Mouse (Mus musculus) left cerebral cortex, postnatal 10 days (tissue): ENCODE data around the gene Mef2d. TPM values are rescaled to one million over a fixed set of nuclear protein-coding genes. Genes with fewer than 3 reads are reported as not detected.

ENCODE experiments used
- DNase-seq, 2 experiments: peaks; one replicate each; pipeline ENCODE4 v3.0.0; 2021 to 2022; ENCODE audit warnings: low spot score in 2 of 2, mixed read lengths in 1 of 2; ENCODE audit errors: extremely low spot score in 1 of 2
- intact Hi-C: fragments of 180-260 bp; cut with DNase I; formaldehyde crosslinking; loops from one replicate; pipeline ENCODE4 v1.15.1; 2025
- total RNA-seq, 2 experiments: library from RNA; stranded (reverse); gene quantifications; 2 replicates each; pipeline ENCODE4 v1.2.3; 2021

Gene Mef2d
- total RNA-seq, 2 experiments from 2014 or later, result 149 to 160 TPM

DNA sequence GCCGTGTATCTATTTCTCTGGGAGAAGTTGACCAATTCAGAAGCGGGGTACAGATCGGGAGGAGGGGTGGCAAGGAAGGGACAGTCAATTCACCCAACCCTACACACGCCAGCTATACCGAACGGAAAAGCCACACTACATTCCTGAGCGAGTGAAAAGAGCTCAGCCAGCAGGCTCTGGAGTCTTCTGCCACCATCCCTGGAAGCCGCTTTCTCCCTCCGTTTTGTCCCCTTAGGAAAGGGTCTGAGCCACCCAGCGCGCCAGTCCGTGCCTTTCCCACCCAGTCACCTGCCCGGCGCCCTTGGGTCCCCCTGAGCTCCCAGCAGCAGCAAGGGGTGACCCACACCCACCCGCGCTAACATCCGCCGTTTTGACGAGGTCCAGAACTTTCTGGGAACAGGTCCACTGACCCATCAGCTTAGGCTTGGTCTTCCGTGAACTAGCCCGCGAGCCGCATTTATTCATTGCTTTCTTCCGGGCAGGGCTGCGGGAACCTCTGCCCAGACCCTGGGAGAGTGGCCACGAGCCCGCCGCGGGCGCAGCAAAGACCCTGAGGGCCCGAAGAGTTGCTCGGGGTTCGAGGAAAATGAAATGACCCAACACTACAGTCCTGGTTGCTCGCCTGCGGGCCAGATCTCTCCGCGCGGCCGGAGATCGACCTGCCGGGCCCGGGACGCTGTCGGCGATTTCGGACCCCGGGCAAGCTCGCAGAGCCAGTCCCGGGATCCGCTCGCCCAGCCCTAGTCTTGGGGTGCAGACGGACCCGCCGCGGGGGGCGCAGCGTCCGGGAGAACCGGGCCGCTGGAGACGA lies 58.2 kb downstream of the Mef2d start:
- intact Hi-C loops, result loop anchor here (2.0 kb wide), 1 partner anchor 14 kb away; no protein-coding TSS in a partner anchor
- no peak for DNase-seq

DNA sequence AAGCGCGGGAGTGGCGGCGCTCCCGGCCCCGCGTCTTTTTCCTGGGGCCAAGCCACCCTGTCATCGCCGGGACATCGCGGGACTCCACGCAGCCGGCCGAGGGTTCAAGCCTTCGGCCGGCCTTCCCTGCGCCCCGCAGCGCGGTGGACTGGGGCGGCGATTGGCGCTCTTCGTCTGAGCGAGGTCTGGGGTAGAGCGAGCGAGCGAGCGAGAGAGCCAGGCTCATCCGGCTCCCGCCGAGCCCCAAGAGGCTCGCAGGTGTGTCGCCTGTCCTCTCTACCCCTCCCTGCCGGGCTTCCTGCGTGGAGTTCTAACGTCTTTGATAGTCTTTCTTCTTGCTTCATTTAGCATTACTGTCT lies 58.8 kb downstream of the Mef2d start:
- DNase-seq, result no peak
- intact Hi-C loops, result loop anchor here (2.0 kb wide), 1 partner anchor 14 kb away; no protein-coding TSS in a partner anchor

DNA sequence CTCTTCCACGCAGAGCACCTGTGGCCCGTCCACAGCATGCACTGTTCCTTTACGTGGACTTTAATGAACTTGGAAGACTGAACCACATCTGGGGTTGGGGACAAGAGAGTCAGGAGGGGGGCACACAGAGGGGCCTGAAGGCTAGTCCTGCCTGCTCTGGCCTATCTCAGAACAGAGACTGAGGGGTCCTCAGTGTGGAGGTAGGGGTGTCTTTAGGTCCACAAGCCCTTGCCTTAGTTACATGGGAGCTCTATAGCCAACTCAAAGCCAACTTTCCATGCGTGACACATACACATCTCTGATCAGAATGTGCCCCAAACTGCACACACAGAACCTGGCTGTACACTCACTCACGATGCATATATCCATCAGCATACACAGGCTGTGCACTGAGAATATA lies 59.5 kb downstream of the Mef2d start:
- intact Hi-C loops, result loop anchor here (2.0 kb wide), 1 partner anchor 13 kb away; no protein-coding TSS in a partner anchor
- DNase-seq, result no peak

DNA sequence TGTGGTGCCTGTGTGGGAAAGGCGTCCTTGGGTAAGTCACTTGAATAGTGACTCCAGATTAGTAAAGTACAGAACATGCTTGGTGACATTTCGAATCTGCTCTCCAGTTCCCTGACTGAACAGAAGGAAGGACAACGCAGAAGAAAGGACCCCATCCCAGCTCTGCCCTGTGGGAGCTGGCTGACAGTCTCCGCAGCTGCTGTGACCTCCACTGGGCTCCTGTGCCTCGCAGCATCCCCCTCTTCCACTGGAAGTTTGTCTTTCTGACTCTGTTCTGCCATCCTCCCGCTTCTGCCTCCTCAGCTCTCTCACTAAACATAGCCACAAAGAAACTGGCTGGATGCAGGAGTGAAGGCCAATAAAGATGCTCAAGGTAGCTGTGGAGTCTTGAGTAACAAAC lies 60.8 kb downstream of the Mef2d start:
- intact Hi-C loops, result no loop called here
- DNase-seq, result no peak

DNA sequence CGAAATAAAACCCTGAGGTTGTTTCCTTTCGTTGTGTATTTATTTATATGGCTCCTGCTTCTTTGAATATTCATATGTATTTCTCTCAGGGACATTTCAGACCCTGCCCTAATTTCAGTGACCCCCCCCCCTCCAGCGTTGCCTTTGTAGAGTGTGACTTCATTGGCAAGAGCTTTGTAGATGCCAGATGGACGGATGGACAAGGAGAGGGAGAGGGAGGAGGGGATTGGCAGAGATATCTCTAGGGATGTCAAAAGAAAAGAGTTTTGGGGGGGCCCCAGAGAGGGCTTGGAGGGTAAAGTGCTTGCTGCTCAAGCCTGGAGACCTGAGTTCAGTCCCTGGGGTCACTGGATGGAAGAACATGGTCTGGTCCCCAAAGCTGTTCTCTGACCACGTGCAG lies 61.3 kb downstream of the Mef2d start:
- intact Hi-C loops, result no loop called here
- no peak for DNase-seq

DNA sequence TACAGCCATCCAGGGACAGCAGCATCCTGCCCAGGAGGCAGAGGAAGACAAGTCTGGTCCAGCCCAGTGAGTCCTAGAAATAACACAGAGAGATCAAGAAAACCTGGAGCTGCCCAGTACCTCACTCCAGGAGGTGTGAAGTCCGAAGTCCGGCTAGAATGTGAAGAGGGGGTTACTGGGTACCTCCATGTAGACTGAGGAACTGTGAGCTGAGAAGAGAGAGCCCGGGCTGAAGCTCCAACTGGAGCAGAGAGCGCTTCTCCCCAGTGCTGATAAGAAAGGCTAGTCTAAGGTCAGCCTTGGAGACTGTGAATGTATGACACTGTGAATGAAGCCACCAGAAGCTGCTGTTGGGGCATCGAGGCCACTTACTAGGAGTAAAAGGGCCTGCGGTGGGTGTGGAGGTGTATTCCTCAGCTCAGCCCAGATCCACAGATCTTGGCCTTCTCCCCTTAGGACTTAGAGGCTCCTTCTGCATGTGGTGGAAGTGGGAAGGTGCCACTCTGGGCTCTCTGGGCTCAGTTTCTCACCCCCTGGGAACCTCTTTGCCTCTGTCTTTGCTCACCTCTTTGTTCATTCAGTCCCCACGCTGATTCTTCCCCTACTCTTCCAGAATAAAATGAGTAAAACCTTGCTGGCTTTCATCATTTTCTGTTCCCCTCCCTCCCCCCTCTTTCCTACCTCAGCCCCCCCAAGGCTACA lies 62.0 kb downstream of the Mef2d start:
- intact Hi-C loops, result no loop called here
- DNase-seq, result no peak

DNA sequence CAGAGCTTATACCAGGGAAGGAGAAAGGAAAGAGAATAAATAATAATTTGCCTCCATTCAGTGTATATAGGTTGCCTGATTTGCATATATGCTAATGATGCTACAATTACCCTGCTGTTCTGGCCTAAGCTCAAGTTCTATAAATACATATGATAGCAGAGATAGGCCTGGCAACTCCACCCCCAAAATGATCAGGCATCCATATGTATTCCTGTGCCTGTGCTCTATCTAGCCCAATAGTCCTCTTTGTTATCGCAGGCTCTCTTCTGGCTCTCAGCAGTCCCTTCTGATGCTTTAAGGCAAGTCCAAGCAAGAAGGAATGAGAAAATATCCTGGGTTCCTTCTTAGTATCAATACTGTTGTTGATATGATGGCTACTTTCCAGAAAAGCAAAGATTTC lies 62.6 kb downstream of the Mef2d start:
- intact Hi-C loops, result no loop called here
- DNase-seq, result no peak

DNA sequence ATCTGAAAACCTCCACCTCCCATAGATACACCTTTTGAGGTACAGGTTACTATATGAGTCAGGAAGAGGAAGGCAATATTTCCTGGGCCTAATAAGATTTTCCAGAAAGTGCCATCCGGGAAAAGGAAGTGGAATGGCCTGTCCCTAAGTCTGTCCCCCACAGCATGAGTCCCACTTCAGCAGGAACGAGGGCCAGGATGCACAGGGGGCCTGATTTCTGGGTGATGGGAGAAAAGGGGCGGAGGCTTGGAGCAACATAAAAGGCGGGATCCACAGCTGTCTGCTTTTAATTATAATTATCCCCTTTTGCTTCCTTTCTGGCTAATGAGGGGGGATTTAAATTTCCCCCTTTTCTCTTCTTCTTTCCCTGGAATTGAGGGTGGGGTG lies 63.0 kb downstream of the Mef2d start:
- intact Hi-C loops, result no loop called here
- no peak for DNase-seq

DNA sequence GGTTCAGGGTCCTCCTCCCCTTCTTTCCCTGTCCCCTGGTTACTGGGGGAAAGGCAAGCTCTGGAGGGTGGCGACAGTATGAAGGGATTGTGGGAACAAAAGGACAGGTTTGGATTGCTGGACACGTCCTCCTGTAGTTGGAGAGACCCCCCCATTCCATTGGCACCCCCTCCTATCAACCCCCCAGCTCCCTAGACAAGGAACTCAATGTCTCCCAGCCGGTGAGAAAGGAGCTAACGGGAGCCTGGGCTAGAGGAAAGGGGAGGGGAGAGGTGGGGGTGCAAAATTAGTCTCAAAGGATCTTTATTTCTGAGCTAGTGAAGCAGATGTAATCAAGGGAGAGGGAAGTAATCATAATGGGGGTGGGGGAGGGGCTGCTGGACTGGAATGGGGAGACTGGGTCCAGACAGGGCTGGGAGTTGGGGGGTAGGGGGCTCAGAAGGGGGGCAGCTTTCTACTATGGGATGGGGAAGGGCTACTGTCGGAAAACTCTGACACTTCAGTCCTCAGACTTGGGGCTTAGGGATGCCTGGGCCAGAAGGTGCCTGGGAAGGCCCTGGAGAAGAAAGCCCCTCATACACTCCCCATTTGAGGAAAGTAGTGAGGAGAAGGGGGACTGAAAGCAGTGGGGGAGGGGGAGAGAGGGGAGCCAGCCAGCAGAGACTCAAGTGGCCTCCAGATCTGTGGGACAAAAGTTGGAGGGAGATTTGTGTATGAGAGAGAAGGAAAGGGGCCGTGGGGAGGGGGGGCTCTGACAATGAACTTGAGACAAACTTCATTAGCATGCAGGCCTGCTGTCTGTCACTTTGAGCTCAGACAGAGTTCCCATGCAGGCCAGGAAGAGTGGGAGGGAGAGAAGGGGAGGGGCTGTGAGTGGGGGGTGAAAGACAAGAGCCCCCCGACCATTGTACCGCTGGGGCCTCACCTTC lies 63.7 kb downstream of the Mef2d start:
- peak in 1 of 2 experiments; percentile 54 for DNase-seq
- intact Hi-C loops, result no loop called here

DNA sequence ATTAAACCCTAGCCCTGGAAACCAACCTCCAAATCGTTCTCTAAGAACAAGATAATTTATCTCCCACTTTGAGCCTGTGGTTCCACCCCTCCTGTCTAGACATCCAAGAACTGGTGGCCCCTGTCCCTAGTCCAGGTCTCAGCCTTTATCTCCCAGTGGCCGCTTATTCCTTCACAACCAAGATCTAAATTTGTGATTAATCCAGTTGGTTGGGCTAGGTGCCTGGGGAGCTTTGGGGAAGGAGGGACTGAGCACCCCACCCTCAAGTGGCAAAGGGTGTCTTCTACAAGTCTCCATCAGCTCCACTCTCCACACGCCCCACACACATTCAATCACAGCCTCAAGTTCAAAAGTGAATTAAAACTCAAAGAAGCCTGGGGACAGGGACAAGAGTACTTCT lies 64.3 kb downstream of the Mef2d start:
- no peak for DNase-seq
- intact Hi-C loops, result no loop called here

DNA sequence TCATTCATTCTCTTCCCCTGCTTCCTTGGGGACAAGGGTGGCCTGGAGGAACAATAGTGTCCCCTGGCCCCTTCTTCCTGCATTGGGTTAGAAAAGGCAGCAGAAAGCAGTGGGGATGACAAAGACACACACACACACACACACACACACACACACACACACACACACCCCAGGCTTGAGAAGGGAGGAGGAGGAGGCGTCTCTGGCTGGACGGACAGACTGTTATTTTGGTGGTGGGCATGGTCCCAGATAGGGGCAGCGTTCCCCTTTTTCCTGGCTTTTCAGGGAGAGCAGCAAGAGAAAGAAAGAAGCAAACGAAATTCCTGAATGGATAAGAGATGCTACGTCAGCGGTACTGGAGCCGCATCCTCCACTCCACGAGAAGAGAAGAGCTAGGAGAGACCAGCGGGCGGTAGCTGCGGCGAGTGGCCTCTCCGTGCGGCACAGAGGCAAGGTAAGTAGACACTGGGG lies 64.8 kb downstream of the Mef2d start:
- DNase-seq, result peak; percentile 62 to 81
- intact Hi-C loops, result no loop called here

DNA sequence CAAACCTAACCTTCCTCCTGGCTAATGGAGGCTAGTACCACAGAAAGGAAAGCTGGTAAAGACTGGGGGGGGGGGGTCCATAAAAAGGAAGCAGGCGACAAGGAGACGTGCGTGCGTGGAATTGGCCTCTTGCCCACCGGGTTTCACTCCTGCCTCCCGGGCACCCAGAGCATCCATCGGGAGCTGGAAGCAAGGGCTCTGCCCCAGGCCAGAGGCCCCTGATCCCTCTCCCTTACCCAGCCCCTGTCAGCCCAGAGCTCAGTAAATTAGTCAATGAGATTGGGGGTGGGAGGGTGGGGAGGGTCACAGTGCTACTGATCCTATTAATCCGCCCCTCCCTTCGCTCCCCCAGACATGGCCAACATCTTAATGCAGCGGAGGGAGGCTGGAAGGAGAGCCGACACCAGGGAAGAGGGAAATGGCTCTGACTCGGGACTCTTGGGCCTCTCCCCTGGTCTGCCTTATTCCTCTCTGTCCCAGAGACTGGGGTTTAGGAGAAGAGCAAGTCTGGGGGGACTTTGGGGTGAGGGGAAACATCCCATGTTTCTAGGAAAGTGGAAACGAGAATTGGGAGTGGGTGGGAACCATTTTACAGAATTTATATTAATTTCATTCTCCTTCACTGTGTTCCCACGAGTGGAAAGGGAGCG lies 65.4 kb downstream of the Mef2d start:
- intact Hi-C loops, result no loop called here
- DNase-seq, result peak in 1 of 2 experiments; percentile 58

DNA sequence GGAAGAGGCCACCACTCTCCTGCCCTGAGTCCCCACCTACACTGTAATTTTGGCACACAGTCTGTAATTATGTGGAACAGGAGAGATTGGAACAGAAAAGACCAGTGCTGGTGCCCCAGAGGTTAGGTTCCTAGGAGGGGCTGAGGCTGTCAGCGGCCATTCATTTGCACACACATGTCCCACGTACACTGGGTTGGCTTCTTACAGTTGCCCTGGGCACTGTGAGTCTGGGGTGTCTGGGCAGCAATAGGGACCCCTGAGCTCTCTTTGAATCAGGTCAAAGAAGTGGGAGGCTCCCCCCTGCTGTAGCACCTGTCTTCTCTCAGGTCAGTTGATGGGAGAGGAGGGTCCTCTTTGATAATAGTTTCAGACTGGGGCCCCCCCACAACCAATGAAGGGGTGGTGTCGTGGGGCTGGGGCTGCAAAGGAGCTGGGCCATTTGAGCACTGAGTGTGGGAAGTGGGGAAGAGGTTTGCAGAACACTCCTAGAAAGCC lies 66.1 kb downstream of the Mef2d start:
- no peak for DNase-seq
- intact Hi-C loops, result no loop called here

DNA sequence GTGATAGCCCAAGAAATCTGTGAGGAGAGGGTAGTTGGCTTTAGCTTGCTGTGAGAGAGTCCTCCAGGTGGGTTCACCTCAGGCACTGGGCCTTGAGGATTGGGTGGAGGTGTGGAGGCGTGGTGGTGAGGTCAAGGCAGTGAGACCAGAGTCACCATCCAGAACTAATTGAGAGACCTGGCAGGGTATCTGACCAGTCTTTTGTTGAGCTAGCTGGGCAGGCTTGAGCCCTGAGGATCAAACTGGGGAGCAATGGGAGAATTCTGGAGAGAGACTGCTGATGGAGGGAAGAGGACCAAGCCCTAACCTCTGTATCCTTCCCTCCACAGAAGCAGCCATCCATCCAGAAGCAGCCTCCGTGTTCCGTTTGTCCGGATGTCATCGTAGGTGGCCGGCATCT lies 67.1 kb downstream of the Mef2d start:
- DNase-seq, result no peak

DNA sequence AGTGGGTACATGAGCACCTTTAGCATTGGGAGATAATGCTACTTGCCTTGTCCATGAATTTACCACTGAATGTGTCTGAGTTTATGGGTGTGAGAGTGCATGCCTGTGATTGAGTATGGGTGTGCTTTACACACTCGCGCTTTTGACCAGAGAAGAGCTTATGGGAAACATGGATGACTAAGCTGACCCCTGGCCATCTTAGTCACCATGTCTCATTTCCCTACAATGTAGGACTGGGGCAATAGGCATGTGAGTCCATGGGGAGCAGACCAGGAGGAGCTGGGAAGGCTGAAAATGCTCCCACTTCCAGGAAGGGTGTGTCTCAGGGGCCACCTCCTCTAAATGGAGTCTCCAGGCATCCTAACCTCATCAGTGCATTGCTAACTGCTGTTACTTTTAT lies 67.9 kb downstream of the Mef2d start:
- no peak for DNase-seq
- intact Hi-C loops, result no loop called here

More for the DNA sequence above, 67.1 kb downstream of the Mef2d start:
- intact Hi-C loops, result no loop called here

DNA sequence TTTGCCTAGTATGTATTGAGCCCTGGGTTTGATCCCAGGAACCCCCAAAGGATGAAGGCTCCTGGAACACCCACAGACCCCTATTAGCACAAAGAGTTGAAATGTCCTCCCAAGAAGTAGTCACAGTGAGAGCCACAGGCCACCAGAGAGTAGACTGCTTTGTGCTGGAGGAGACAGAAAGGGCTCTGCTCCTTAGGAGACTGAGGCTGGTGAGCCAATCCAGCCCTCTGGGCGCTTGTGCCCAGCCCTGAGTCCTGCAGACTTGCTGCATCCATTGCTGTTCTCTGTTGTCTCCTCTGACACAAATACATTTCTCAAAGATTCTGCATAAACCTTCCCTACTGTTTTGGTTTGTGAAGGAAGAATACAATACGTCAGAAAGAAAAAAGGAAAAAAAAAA lies 68.7 kb downstream of the Mef2d start:
- DNase-seq, result no peak
- intact Hi-C loops, result no loop called here

DNA sequence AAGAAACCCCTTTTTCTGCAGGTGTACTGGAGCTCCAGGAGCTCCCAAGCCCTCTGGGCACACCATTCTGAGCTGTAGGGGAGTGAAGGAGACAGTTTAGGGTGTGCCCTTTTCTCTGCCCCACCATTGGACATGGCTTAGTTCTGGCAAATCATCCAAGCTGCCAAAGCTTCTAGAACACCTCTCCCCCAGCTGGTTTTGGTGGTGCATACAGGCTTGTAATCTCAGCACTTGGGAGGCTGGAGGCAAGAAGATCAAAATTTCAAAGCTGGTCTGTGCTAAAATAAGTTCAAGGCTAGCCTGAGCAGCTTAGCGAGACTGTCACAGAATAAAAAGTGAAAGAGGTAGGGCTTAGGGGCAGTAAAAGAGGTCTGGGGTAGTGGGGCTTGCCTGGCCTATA lies 70.2 kb downstream of the Mef2d start:
- DNase-seq, result no peak

DNA sequence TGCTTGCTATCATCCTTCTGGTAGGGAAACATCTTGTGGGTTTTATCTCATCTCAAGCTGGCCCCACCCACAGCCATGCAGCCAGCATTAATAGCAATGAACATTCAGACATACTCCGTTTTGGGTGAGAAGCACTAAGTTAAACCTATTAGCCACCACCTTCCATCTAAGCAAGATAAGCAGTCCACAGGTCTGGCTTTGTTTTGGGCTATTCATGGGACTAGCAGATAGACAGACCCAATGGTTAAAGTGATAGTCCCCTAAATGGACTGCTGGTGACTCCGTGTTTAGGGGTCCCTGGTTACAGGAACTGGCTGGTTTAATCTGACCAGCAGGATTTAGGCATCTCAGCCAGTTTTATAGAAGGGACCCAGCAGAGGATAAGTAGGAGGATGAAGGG lies 70.8 kb downstream of the Mef2d start:
- intact Hi-C loops, result no loop called here
- no peak for DNase-seq

More for the DNA sequence above, 70.2 kb downstream of the Mef2d start:
- intact Hi-C loops, result no loop called here
